Mouse (Mus musculus) layer of hippocampus, adult 18-20 months (tissue): ENCODE measurements around the gene Asb4. TPM values are rescaled to one million over a fixed set of nuclear protein-coding genes. Genes with fewer than 3 reads are reported as not detected.

Source experiments
- DNase-seq, 2 experiments: peaks; one replicate each; pipeline ENCODE4 v3.0.0; 2022; ENCODE audit warnings: low spot score in 2 of 2
- total RNA-seq, 2 experiments: library from RNA; stranded (reverse); gene quantifications; 2 replicates each; pipeline ENCODE4 v1.2.3; 2021

Asb4 gene
- total RNA-seq, 2 experiments from 2014 or later: 0.27 to 0.76 TPM

DNA sequence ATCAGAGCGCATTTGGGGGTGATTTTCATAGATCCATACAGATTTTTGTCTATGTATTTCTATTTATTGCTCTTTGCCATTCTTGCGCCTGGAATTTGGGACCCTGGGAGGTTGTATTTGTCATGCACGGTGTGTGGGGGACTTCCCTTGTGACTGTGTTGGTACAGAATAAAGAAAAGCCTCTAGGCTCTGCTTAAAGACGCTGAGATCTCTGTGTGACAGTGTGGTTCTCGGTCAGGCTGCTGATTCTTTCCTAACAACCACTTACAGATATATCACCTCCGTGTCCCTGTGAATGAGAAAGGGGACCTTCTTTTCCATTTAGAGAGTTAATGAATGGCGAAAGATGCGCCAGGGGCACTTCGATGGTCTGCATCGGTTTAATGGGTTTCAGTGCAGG lies 7.8 kb downstream of the Asb4 start:
- no peak for DNase-seq

DNA sequence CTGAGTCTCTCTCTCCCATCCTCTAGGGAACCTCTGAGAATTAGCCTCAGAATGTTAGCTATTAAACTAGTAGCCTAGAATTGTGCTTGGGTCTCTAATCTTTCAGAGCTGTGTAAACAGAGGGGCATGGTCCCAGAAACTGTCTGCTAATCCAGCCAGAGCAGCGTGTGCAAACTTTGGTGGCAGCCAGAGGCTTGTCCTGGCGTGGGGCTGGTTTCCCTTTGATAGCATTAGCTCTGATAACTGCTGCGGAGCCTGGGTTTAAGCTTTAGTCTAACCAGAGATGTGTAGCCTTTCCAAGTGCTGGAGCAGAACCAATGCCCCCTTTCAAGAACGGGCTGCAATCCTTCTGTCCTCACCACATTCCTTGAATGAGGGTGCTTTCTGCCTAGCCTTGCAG lies 11.8 kb downstream of the Asb4 start:
- no peak for DNase-seq

DNA sequence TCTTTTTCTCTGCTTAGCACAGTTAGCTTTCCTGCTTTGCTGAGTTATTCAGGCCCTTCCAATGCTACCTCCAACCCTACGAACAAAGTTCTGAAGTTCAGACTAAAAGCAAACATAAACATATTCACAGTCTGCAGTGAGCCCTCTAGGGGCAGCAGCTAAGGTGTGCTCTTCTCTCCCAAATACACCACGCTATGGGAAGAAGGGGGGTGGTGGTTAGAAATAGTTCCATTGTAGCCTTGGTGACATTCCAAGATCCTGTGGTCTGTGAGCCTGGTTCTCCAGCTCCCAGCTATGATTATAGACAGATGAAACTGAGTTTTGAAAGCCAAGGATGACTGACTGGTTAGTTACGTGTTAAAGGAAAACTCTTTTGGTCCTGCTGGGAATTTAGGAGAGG lies 13.6 kb downstream of the Asb4 start:
- no peak for DNase-seq

DNA sequence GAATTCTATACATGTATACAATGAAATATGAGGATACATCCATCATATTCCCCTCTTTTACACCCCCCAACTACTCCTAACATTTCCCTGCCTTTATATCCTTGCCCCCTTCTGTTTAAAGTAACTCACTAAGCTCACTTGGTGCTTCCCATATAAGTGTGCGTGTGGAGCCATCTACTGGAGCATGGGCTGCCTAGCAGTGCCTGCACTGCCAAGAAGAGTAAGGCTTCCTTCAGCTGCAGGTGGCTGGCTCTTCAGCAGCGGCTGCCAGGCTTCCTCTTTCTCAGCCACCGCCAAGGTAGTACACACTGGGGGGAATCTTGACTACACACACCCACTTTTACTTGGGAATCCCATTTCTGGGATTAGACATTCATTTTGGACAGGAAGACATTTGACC lies 18.2 kb downstream of the Asb4 start:
- DNase-seq: peak; percentile 55 to 85

DNA sequence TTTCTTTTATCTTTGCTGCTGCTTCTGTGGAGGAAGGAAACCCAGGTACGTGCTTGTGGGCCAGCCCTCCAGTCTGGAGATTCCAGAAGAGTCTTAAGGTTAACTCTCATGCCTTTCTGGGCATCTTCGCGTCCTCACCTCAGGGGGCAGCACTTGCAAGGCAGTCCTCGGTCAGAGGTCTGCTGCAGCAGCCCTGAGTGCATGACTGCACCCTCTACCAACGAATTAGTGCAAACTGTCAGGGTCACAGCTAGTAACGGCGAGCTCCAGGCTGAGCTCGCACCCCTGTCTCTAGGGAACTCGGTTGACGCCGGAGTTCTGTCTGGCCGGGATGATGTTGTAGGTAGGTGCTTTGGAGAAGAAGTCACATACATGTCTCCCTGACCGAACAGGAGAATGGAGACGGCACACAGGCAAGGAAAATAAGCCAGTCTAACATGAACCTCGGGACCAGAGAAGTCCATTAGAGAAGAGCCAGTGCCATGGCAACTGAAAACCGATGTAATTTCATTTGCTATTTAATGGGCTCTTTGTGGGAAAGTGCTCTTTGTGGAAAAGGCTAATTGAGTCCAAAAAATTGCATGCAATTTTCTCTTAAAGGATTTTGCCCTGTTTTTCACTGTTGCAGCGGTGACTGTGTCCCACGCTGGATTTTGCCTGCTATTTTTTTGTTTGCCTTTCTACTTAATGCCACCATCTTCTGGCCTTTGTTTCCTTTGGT lies 20.1 kb downstream of the Asb4 start:
- DNase-seq: no peak

GRCm38 (mm10) chr6:5404016-5404415 lies 20.8 kb downstream of the Asb4 start:
- DNase-seq: no peak

GRCm38 (mm10) chr6:5408451-5409177 lies 25.4 kb downstream of the Asb4 start:
- peak; percentile 52 to 83 for DNase-seq

DNA sequence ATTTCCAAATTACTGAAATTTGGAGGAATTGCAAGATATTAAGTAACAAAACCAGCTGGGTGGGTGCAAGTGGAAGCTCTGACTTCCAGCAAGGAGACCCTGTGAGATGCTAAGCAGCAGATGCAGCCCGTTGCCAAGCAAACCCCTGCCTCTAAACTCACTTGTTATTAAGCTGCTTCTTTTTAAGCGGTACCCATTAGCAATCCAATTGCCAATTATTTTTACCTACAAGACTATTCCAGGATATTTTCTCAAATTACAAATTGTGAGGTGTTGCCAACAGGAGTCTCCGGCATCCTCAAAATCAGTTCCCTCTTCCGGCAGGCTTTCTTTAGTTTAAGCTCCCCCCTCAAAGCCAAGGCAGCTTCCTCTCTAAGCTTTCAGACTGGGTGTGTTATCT lies 26.5 kb downstream of the Asb4 start:
- no peak for DNase-seq

- peak; percentile 32 to 67 for DNase-seq
Observed at GRCm38 (mm10) chr6:5410697-5411391, 27.7 kb downstream of the Asb4 start.

- DNase-seq: no peak
Observed at GRCm38 (mm10) chr6:5413282-5413681, 30.1 kb downstream of the Asb4 start.

- DNase-seq: no peak
Observed at GRCm38 (mm10) chr6:5421442-5421841, 38.3 kb downstream of the Asb4 start.

GRCm38 (mm10) chr6:5422386-5422785 lies 39.2 kb downstream of the Asb4 start:
- DNase-seq: no peak

DNA sequence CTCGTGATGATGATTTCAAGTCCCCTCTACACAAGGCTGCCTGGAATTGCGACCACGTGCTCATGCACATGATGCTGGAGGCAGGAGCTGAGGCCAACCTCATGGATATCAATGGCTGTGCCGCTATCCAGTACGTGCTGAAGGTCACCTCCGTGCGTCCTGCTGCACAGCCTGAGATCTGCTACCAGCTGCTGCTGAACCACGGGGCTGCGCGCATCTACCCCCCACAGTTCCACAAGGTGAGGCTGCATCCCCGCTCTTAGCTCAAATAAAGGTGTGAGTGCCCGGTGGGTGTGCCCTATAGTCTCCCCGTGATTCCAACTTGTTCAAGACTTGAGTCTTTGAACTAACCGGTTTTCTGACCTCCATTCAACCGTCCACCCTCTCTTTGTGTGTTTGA lies 40.4 kb downstream of the Asb4 start:
- no peak for DNase-seq

GRCm38 (mm10) chr6:5427033-5427432 lies 43.8 kb downstream of the Asb4 start:
- DNase-seq: no peak

- DNase-seq: no peak
Observed at GRCm38 (mm10) chr6:5429562-5429961, 46.4 kb downstream of the Asb4 start.

DNA sequence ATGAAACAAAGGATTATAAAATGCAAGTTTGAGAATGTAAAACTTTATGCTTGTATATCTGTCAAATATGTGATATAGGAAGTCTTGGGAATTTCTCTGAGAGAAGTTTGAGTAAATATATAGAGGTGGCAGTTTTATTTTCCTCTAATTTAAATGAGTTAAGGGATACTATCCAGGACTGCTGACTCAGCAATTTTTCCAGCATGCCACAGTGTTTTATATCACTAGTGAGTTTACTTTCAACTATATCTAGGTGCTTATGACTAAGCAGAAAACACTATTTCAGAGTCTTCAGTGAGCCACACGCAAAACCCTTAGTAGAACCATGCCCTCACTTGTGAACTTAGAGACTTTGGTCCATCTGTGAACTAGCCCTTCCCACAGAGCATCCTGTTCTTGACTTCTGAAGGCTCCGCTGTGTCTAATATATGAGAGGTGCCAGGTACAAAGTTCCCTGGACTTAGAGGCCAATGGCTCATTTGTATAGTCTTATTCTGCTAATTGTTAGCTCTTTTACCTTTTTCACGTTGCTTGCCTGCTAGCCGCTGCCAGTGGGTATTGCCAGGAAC lies 46.9 kb downstream of the Asb4 start:
- DNase-seq: no peak

DNA sequence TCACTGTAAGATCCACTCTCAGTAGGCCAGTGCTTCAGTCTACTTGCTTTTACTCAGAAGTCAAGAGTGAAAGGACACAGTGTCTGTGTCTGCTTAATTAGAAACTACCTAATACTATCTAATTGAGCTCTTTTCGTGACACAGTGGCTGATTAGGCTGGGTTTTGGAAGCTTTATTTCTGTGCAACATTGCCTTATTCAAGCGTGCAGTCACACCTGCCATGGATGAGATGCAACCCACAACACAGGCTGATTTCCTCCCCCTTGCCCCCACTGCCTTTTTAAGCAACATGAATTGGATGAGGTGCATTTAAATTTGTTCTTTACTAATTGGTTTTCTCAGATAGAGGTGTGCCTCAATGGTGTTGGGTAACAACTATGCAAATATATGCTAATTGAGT lies 50.7 kb downstream of the Asb4 start:
- DNase-seq: no peak

DNA sequence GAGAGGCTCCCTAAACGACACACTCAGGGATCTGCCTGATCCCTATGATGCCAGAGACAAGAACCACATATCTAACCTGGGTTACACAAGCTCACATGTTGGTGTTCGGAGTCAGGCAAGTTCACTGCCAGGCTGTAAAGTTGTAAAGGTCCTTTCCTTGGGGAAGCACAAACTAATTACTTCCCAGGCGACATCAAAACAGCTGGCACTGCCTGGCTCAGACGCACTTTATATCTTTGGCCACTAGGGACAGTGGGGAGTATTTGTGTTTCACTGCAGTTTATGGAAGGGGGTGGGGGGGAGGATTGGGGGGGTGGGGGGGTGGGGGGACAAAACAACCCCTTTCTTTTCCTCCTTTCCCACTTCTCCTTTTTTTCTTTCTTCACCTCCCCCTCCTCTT lies 54.6 kb downstream of the Asb4 start:
- no peak for DNase-seq

- no peak for DNase-seq
Observed at GRCm38 (mm10) chr6:5441221-5441620, 58.0 kb downstream of the Asb4 start.

DNA sequence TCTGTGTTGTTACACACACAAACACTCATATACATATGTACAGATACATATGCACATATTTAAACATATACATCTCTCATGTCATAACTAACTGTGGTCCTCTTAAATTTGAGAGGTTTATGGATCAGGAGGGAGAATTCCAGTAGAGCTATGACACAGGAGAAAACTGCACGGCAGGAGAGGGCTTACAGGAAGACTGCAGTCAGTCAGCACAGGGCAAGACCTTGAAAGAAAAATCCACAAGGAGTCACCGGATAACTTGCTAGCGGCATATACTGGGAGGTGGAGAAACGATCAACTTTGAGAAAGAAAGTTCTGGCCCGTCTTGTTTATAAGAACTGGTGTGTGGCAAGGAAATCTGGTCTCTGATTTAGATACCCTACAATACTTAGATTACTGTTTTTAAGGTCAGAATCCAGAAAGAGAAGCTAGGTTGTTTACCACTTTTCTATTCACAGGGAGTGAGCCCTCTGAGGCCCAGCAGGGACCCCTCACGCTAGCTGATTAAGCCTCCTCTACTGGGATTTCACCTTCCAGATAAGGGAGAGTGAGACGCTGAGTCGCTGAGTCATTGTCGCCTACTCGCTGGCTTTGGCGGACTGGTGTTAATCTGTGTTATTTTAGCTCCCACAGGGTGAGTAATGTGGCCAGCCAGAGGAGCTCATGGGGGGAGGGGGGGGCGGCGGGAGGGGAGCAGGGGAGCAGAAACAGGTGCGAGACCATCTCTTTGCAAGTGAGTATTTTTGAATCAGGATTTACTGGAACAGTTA lies 59.3 kb downstream of the Asb4 start:
- peak; percentile 33 to 69 for DNase-seq
